Comparison of ENCODE assay signal across 19 mouse cellular contexts in the genomic region with DNA sequence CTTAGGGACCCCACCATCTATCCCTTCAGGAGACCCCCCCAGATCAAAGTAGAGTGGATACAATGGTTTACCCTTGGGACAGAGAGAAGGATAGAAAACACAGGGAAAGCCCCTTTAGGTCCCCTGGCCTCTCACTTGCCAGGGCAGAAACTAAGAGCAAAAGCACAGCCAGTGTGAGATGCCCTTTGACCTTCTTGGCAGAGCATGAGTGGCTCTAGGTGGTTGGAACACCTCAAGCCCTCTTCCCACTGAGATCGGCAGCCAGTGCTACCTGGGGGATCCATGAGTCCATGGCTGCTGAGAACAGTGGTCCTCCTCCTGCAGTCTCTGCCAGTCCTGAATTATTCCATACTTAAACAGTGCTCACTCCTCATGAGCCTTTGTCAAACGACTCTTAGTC. TPM values are rescaled to one million over a fixed set of nuclear protein-coding genes. Genes with fewer than 3 reads are reported as not detected.
A peak's percentile ranks its signal among the peaks of the same experiment; 100 is the strongest.
DNase-seq lines count a peak whose midpoint lies in the region; ATAC-seq and TF ChIP-seq lines count a peak whose summit lies in the region.
"Had no signal": no experiment of that assay in that cellular context is flagged by ENCODE, and none has a peak within 500 bp of the region (broad histone marks: within the 10 kb centered on the region; RNA-seq: fewer than 3 reads in every experiment).

No protein-coding gene starts in this region.

- peaks cover 41% of the 10 kb centered on the region for H3K27me3 ChIP-seq in hindbrain, embryonic 10.5 days (ENCODE audit: insufficient read depth, poor library complexity, severe bottlenecking)
- no peaks in the 10 kb centered on the region for H3K27me3 ChIP-seq in hindbrain, postnatal 0 days (ENCODE audit: insufficient read depth, low read length)
- H3K27me3 ChIP-seq in kidney, embryonic 14.5 days (ENCODE audit: control insufficient read depth, insufficient read depth, low read length) = no peaks in the 10 kb centered on the region
- no peaks in the 10 kb centered on the region for H3K27me3 ChIP-seq in embryonic facial prominence, embryonic 11.5 days (ENCODE audit: control insufficient read depth, insufficient read depth, low read length)
- H3K27me3 ChIP-seq in limb, embryonic 11.5 days (ENCODE audit: control insufficient read depth, insufficient read depth, low read length) = no peaks in the 10 kb centered on the region

- H3K9ac ChIP-seq in hindbrain, postnatal 0 days (replicated peaks; ENCODE audit: low read length) = no peak overlapping the region
- no peak overlapping the region for H3K9ac ChIP-seq in kidney, embryonic 14.5 days (ENCODE audit: low read depth, low read length)
- no peak overlapping the region for H3K9ac ChIP-seq in embryonic facial prominence, embryonic 11.5 days (replicated peaks; ENCODE audit: low read length)
- H3K9ac ChIP-seq in limb, embryonic 11.5 days (ENCODE audit: low read length) = no peak overlapping the region

- peaks cover 20% of the 10 kb centered on the region for H3K4me1 ChIP-seq in hindbrain, embryonic 10.5 days (replicated peaks)
- H3K4me1 ChIP-seq in hindbrain, postnatal 0 days (ENCODE audit: insufficient read depth, low read length) = no peaks in the 10 kb centered on the region
- peaks cover 9% of the 10 kb centered on the region; the same call in 1 of the 2 replicates for H3K4me1 ChIP-seq in kidney, embryonic 14.5 days (ENCODE audit: control insufficient read depth, insufficient read depth, low read length)
- H3K4me1 ChIP-seq in embryonic facial prominence, embryonic 11.5 days (ENCODE audit: control insufficient read depth, insufficient read depth, low read length) = peaks cover 11% of the 10 kb centered on the region
- H3K4me1 ChIP-seq in limb, embryonic 11.5 days (ENCODE audit: control insufficient read depth, insufficient read depth, low read length) = peaks cover 17% of the 10 kb centered on the region

- 56% methylated on average over 2 of the region's 2 CpGs for WGBS in hindbrain, embryonic 10.5 days
- 58% methylated on average over 2 of the region's 2 CpGs for WGBS in hindbrain, postnatal 0 days
- 59% methylated on average over 2 of the region's 2 CpGs for WGBS in kidney, embryonic 14.5 days
- 49% methylated on average over 2 of the region's 2 CpGs for WGBS in embryonic facial prominence, embryonic 11.5 days
- 48% methylated on average over 2 of the region's 2 CpGs for WGBS in limb, embryonic 11.5 days

- H3K4me3 ChIP-seq in hindbrain, embryonic 10.5 days = no peak overlapping the region
- H3K4me3 ChIP-seq in hindbrain, postnatal 0 days (ENCODE audit: low read length) = no peak overlapping the region
- no peak overlapping the region for H3K4me3 ChIP-seq in kidney, embryonic 14.5 days (ENCODE audit: low read length)
- no peak overlapping the region for H3K4me3 ChIP-seq in embryonic facial prominence, embryonic 11.5 days (ENCODE audit: low read depth, low read length)
- no peak overlapping the region for H3K4me3 ChIP-seq in limb, embryonic 11.5 days (ENCODE audit: low read depth, low read length)

- H3K36me3 ChIP-seq in hindbrain, embryonic 10.5 days = no peaks in the 10 kb centered on the region
- no peaks in the 10 kb centered on the region for H3K36me3 ChIP-seq in hindbrain, postnatal 0 days (ENCODE audit: insufficient read depth, low read length)
- H3K36me3 ChIP-seq in kidney, embryonic 14.5 days (ENCODE audit: control insufficient read depth, insufficient read depth, low read length) = no peaks in the 10 kb centered on the region
- H3K36me3 ChIP-seq in embryonic facial prominence, embryonic 11.5 days (replicated peaks; ENCODE audit: control insufficient read depth, insufficient read depth, low read depth, low read length) = no peaks in the 10 kb centered on the region
- no peaks in the 10 kb centered on the region for H3K36me3 ChIP-seq in limb, embryonic 11.5 days (ENCODE audit: control insufficient read depth, insufficient read depth, low read length)
- H3K36me3 ChIP-seq: G1E had no signal

- H3K27ac ChIP-seq in hindbrain, embryonic 10.5 days = peak overlapping the region; percentile 64
- no peak overlapping the region for H3K27ac ChIP-seq in hindbrain, postnatal 0 days
- H3K27ac ChIP-seq in kidney, embryonic 14.5 days (ENCODE audit: low read depth, low read length) = no peak overlapping the region
- H3K27ac ChIP-seq in embryonic facial prominence, embryonic 11.5 days (replicated peaks; ENCODE audit: low read depth, low read length) = peak overlapping the region; percentile 53
- H3K27ac ChIP-seq in limb, embryonic 11.5 days (replicated peaks; ENCODE audit: low read depth, low read length) = peak overlapping the region; percentile 50; the same call in 1 of the 2 replicates

- no peak overlapping the region for H3K4me2 ChIP-seq in hindbrain, postnatal 0 days (ENCODE audit: low read depth, low read length)
- no peak overlapping the region for H3K4me2 ChIP-seq in kidney, embryonic 14.5 days (replicated peaks; ENCODE audit: low read depth, low read length)
- H3K4me2 ChIP-seq in embryonic facial prominence, embryonic 11.5 days (ENCODE audit: low read depth, low read length) = no peak overlapping the region
- H3K4me2 ChIP-seq in limb, embryonic 11.5 days (ENCODE audit: low read depth, severe bottlenecking) = no peak overlapping the region
- H3K4me2 ChIP-seq: liver, embryonic 11.5 days had no signal

- TF ChIP-seq CTCF in hindbrain, postnatal 0 days (IDR thresholded peaks at IDR 0.05; ENCODE audit: low read depth) = no peak

- ATAC-seq in hindbrain, postnatal 0 days = no peak
- ATAC-seq in kidney, embryonic 14.5 days (ENCODE audit: low FRiP score, low TSS enrichment) = no peak
- ATAC-seq in embryonic facial prominence, embryonic 11.5 days (replicated peaks; ENCODE audit: insufficient number of reproducible peaks, low FRiP score, low TSS enrichment, low read depth) = no peak
- ATAC-seq in limb, embryonic 11.5 days (ENCODE audit: insufficient number of reproducible peaks, low FRiP score, low TSS enrichment, low read depth) = no peak

- no peaks in the 10 kb centered on the region for H3K9me3 ChIP-seq in hindbrain, embryonic 10.5 days
- H3K9me3 ChIP-seq in hindbrain, postnatal 0 days (ENCODE audit: low read length) = no peaks in the 10 kb centered on the region
- H3K9me3 ChIP-seq in kidney, embryonic 14.5 days (ENCODE audit: control insufficient read depth, low read length) = no peaks in the 10 kb centered on the region
- no peaks in the 10 kb centered on the region for H3K9me3 ChIP-seq in embryonic facial prominence, embryonic 11.5 days (replicated peaks; ENCODE audit: control insufficient read depth, low read length)
- H3K9me3 ChIP-seq in limb, embryonic 11.5 days (ENCODE audit: control insufficient read depth, low read length) = no peaks in the 10 kb centered on the region

- DNase-seq in hindbrain, embryonic 10.5 days (ENCODE audit: low spot score) = no peak
- no peak for DNase-seq in hindbrain, postnatal 0 days (ENCODE audit: low spot score)
- peak; percentile 42 to 67 for DNase-seq in kidney, postnatal 25 days
- DNase-seq in embryonic facial prominence, embryonic 11.5 days (ENCODE audit: low spot score) = no peak
- no peak for DNase-seq in limb, embryonic 11.5 days (ENCODE audit: low spot score)
- no peak for DNase-seq in frontal cortex, postnatal 10 days (ENCODE audit: low spot score in 2 of 2)
- no peak for DNase-seq in cerebellum, postnatal 36 days
- DNase-seq: adrenal gland, postnatal 14 days; cerebellum, adult 11-12 months; cerebellum, postnatal 25 days; heart, adult 11 months; heart, postnatal 36 days; lung, adult 18-20 months; lung, postnatal 36 days; right cerebral cortex, postnatal 14 days had no signal

RNA-seq across cellular contexts. Expression of a gene that starts 39.8 kb away (rescaled TPM):
- polyA plus RNA-seq in hindbrain, embryonic 10.5 days (2016; fragmentation: Nextera tagmentation; extraction: Ambion mirVana) = 12.7 and 15.5 TPM in 2 replicates
- total RNA-seq in hindbrain, postnatal 0 days (2014; rRNA removed) = 5.3 and 5.4 TPM in 2 replicates
- 13.2 and 14.2 TPM in 2 replicates for polyA plus RNA-seq in hindbrain, postnatal 0 days (2015; fragmentation: Nextera tagmentation; extraction: Ambion mirVana)
- polyA plus RNA-seq in kidney, embryonic 14.5 days (2014; fragmentation: Nextera tagmentation; extraction: Ambion mirVana) = 15.7 and 23.9 TPM in 2 replicates
- polyA plus RNA-seq in embryonic facial prominence, embryonic 11.5 days (2014; fragmentation: Nextera tagmentation; extraction: Ambion mirVana) = 44.1 and 52.1 TPM in 2 replicates
- 71.9 and 73.6 TPM in 2 replicates for polyA plus RNA-seq in limb, embryonic 11.5 days (2014; fragmentation: Nextera tagmentation; extraction: Ambion mirVana)
- total RNA-seq: neutrophil, adult 5-6 weeks had no signal
- polyA plus RNA-seq: G1E had no signal

RNA-seq across cellular contexts. Expression of a gene that starts 44.8 kb away (rescaled TPM):
- polyA plus RNA-seq in hindbrain, embryonic 10.5 days (2016; fragmentation: Nextera tagmentation; extraction: Ambion mirVana) = 8.1 and 8.9 TPM in 2 replicates
- 5.4 and 6.9 TPM in 2 replicates for total RNA-seq in hindbrain, postnatal 0 days (2014; rRNA removed)
- polyA plus RNA-seq in hindbrain, postnatal 0 days (2015; fragmentation: Nextera tagmentation; extraction: Ambion mirVana) = 3.5 and 3.7 TPM in 2 replicates
- 11.4 and 16.5 TPM in 2 replicates for polyA plus RNA-seq in kidney, embryonic 14.5 days (2014; fragmentation: Nextera tagmentation; extraction: Ambion mirVana)
- 9.1 and 11.7 TPM in 2 replicates for polyA plus RNA-seq in embryonic facial prominence, embryonic 11.5 days (2014; fragmentation: Nextera tagmentation; extraction: Ambion mirVana)
- 12.3 and 16.6 TPM in 2 replicates for polyA plus RNA-seq in limb, embryonic 11.5 days (2014; fragmentation: Nextera tagmentation; extraction: Ambion mirVana)
- polyA plus RNA-seq: G1E had no signal

Comparison
In these comparisons a context has a peak if more than half of its experiments do, and no peak if none do; other contexts are left out.
1. H3K27ac ChIP-seq: peak in hindbrain, embryonic 10.5 days (single experiment), embryonic facial prominence, embryonic 11.5 days (single experiment) and limb, embryonic 11.5 days (single experiment); none in hindbrain, postnatal 0 days (single experiment) and kidney, embryonic 14.5 days (single experiment).
2. DNase-seq: peak in kidney, postnatal 25 days (2 of 2); none in hindbrain, embryonic 10.5 days (single experiment), hindbrain, postnatal 0 days (single experiment), embryonic facial prominence, embryonic 11.5 days (single experiment), limb, embryonic 11.5 days (single experiment), frontal cortex, postnatal 10 days (0 of 2) and cerebellum, postnatal 36 days (0 of 2).